Mouse (Mus musculus) limb, embryonic 11.5 days (tissue): ENCODE measurements around the gene Trpc4ap. TPM values are rescaled to one million over a fixed set of nuclear protein-coding genes. Genes with fewer than 3 reads are reported as not detected.

Source experiments
- ATAC-seq: fragments of 200-750 bp; cut with Nextera tagmentation; 2 replicates; pipeline ENCODE4 v1.8.0; 2017; ENCODE audit warnings: low read depth; ENCODE audit not compliant: insufficient number of reproducible peaks, low FRiP score, low TSS enrichment
- DNase-seq: peaks from one replicate; pipeline ENCODE4 v3.0.0-alpha.2; 2015; ENCODE audit warnings: low spot score
- H3K27ac ChIP-seq: fragments of 300-500 bp; sonication (generic); replicated peaks from 2 replicates; pipeline ENCODE4 v1.5.1; 2014; ENCODE audit warnings: low read depth, mild to moderate bottlenecking, low read length
- H3K27me3 ChIP-seq: fragments of 300-500 bp; sonication (generic); 2 replicates; pipeline ENCODE4 v1.6.1; 2014; ENCODE audit warnings: mild to moderate bottlenecking, low read length, mixed read lengths; ENCODE audit not compliant: control insufficient read depth, insufficient read depth
- H3K36me3 ChIP-seq: fragments of 300-500 bp; sonication (generic); 2 replicates; pipeline ENCODE4 v1.6.1; 2014; ENCODE audit warnings: mild to moderate bottlenecking, low read length, moderate library complexity, mixed read lengths; ENCODE audit not compliant: control insufficient read depth, insufficient read depth
- H3K4me1 ChIP-seq: fragments of 300-500 bp; sonication (generic); 2 replicates; pipeline ENCODE4 v1.6.1; 2014; ENCODE audit warnings: low read length, mixed read lengths; ENCODE audit not compliant: control insufficient read depth, insufficient read depth
- H3K4me2 ChIP-seq: fragments of 300-500 bp; sonication (generic); 2 replicates; pipeline ENCODE4 v1.6.1; 2014; ENCODE audit warnings: low read depth, mild to moderate bottlenecking, moderate library complexity; ENCODE audit not compliant: severe bottlenecking
- H3K4me3 ChIP-seq: fragments of 300-500 bp; sonication (generic); 2 replicates; pipeline ENCODE4 v1.5.1; 2014; ENCODE audit warnings: low read depth, low read length
- H3K9ac ChIP-seq: fragments of 300-500 bp; sonication (generic); 2 replicates; pipeline ENCODE4 v1.6.1; 2014; ENCODE audit warnings: mild to moderate bottlenecking, low read length
- H3K9me3 ChIP-seq: fragments of 300-500 bp; sonication (generic); 2 replicates; pipeline ENCODE4 v1.6.1; 2016; ENCODE audit warnings: low read length; ENCODE audit not compliant: control insufficient read depth
- WGBS: fragments of 180-500 bp; shearing (Covaris S2); extraction: QIAGEN DNeasy Blood & Tissue Kit; methylation state at CpG from one replicate; pipeline ENCODE4 v1.1.7; 2014; 5-methylcytosine and 5-hydroxymethylcytosine counted together
- polyA plus RNA-seq: library from polyadenylated mRNA; unstranded; fragments of >200 nt; fragmentation: Nextera tagmentation; extraction: Ambion mirVana; gene quantifications from 2 replicates; pipeline ENCODE4 v1.2.1, GENCODE M21; 2014

Trpc4ap gene
- polyA plus RNA-seq, 1 experiment from 2014 or later = 143 TPM

DNA sequence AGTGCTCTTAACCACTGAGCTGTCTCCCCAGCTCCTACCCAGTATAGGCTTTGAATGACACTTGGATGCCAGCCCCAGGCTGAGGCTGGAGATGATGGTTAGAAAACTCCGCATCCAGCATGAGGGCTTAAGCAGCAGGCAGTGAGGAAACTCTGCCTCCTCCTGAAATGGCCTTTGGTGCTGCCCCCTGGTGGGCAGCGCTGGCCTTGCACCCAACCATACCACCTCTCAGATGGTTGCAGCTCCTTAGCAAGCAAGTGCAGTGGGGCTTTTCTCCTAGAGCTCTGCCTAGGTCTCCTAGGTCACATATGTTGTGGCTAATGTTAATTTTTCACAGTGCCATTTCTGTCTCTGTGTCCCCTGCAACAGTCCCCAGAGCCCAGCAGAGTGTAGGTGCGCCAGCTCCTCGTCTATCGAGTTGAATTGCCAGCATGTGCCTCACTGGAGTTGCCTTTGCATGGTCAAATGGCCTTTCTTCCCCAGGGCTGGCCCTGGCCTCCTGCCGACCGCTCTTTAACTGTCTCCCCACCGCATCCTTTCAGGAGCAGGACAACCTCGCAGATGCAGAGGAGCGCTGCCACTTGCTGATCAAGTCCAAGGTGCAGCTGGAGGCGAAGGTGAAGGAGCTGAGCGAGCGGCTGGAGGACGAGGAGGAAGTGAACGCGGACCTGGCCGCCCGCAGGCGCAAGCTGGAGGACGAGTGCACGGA is 65.0 kb downstream of the Trpc4ap start:
- Histone ChIP-seq H3K4me1 (0 out of 2 replicates have a peak, but pooled peaks cover 3% of the 10 kb centered on the region), H3K27me3 (peaks cover 61% of the 10 kb centered on the region), H3K4me3 (no peak overlapping the region), H3K36me3 (no peaks in the 10 kb centered on the region), H3K9me3 (no peaks in the 10 kb centered on the region), H3K27ac (no peak overlapping the region), H3K4me2 (no peak overlapping the region), H3K9ac (no peak overlapping the region)
- DNase-seq (peak; percentile 88), ATAC-seq (no peak)
- WGBS = 48% methylated on average over 21 of the region's 21 CpGs

GRCm38 (mm10) chr2:155626277-155626676 is 65.9 kb downstream of the Trpc4ap start:
- Histone ChIP-seq H3K9me3 (no peaks in the 10 kb centered on the region), H3K27ac (no peak overlapping the region), H3K9ac (no peak overlapping the region), H3K4me3 (no peak overlapping the region), H3K36me3 (no peaks in the 10 kb centered on the region), H3K4me1 (0 out of 2 replicates have a peak, but pooled peaks cover 3% of the 10 kb centered on the region), H3K4me2 (no peak overlapping the region), H3K27me3 (peaks cover 52% of the 10 kb centered on the region)
- no peak for ATAC-seq
- 46% methylated on average over 15 of the region's 15 CpGs for WGBS
- DNase-seq = no peak

DNA sequence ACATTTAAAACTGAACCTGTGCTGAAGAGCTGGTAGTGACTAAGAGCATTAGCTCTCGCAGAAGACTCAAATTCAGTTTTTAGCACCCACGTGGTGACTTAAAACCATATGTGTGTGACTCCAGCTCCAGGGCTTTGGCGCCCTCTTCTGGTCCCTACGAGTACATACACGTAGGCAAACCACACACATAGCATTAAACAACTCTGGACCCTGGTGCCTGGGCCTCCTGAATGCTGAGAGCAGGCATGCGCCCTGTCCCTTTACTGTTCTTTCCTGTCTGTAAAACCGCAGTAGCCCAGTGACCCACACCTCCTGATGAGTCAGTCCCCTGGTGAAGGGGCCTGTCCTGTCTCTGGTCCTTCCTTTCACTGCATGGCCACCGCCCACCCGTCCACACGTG is 67.5 kb downstream of the Trpc4ap start:
- 37% methylated on average over 10 of the region's 10 CpGs for WGBS
- DNase-seq = peak; percentile 54
- no peaks in the 10 kb centered on the region for H3K4me1 ChIP-seq
- no peak overlapping the region for H3K27ac ChIP-seq
- no peaks in the 10 kb centered on the region for H3K36me3 ChIP-seq
- no peak for ATAC-seq
- no peaks in the 10 kb centered on the region for H3K9me3 ChIP-seq
- peaks cover 36% of the 10 kb centered on the region for H3K27me3 ChIP-seq
- no peak overlapping the region for H3K4me2 ChIP-seq
- no peak overlapping the region for H3K9ac ChIP-seq
- H3K4me3 ChIP-seq = no peak overlapping the region

DNA sequence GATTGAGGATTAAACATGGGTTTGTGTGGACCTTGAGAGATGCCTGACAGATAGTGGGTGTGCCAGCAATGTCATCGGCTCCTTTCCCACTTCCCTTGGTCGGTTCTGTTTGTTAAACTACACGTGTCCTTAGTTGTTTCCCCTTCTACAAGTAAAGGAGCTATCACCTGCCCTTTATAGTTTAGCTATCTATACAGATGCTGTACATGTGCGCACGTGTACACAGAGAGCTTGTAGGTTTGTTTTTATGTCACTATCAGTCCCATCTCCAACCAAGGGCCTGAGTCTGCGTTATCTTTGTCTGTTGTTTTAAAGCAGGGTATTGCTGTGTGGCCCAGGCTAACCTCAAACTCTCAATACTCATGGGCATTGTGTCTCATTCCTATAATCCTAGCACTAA is 68.2 kb downstream of the Trpc4ap start:
- no peak overlapping the region for H3K4me3 ChIP-seq
- no peak for ATAC-seq
- H3K4me1 ChIP-seq = no peaks in the 10 kb centered on the region
- H3K27me3 ChIP-seq = peaks cover 29% of the 10 kb centered on the region
- H3K27ac ChIP-seq = no peak overlapping the region
- WGBS = 90% methylated on average over 6 of the region's 6 CpGs
- no peak for DNase-seq
- H3K9me3 ChIP-seq = no peaks in the 10 kb centered on the region
- H3K9ac ChIP-seq = no peak overlapping the region
- H3K4me2 ChIP-seq = no peak overlapping the region
- H3K36me3 ChIP-seq = no peaks in the 10 kb centered on the region

DNA sequence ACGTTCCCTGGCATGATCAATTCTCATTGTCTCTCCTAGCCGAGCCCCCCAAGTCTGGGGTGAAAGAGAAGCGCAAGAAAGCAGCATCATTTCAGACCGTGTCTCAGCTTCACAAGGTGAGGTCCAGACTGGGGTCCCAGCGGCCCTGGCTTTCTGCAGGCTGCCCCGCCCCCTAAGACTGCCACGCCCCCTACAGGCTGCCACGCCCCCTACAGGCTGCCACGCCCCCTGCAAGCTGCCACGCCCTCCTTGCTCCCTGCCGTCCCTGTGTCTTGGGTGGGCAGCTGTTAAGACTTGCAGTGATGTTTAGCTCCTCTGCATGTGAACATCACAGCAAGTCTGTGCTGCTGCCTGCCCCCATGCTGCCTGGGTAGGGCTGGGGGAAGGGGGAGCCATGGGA is 69.6 kb downstream of the Trpc4ap start:
- Histone ChIP-seq H3K4me1 (no peaks in the 10 kb centered on the region), H3K9ac (no peak overlapping the region), H3K36me3 (no peaks in the 10 kb centered on the region), H3K9me3 (no peaks in the 10 kb centered on the region), H3K27me3 (peaks cover 15% of the 10 kb centered on the region), H3K4me3 (no peak overlapping the region), H3K4me2 (no peak overlapping the region), H3K27ac (no peak overlapping the region)
- DNase-seq (no peak), ATAC-seq (no peak)
- WGBS = 25% methylated on average over 11 of the region's 11 CpGs

- no peak overlapping the region for H3K4me2 ChIP-seq
- H3K27ac ChIP-seq = no peak overlapping the region
- H3K27me3 ChIP-seq = no peaks in the 10 kb centered on the region; the same call in 1 of the 2 replicates
- H3K9me3 ChIP-seq = no peaks in the 10 kb centered on the region
- H3K4me1 ChIP-seq = no peaks in the 10 kb centered on the region
- H3K36me3 ChIP-seq = no peaks in the 10 kb centered on the region
- no peak overlapping the region for H3K9ac ChIP-seq
- no peak overlapping the region for H3K4me3 ChIP-seq
- ATAC-seq = peak; percentile 63
- 16% methylated on average over 8 of the region's 8 CpGs for WGBS
- peak; percentile 92 for DNase-seq
Measured at GRCm38 (mm10) chr2:155619817-155620216, 72.4 kb downstream of the Trpc4ap start.

GRCm38 (mm10) chr2:155616971-155617370 is 75.2 kb downstream of the Trpc4ap start:
- H3K4me3 ChIP-seq = no peak overlapping the region
- WGBS = 55% methylated on average over 6 of the region's 6 CpGs
- no peaks in the 10 kb centered on the region for H3K9me3 ChIP-seq
- no peaks in the 10 kb centered on the region for H3K36me3 ChIP-seq
- H3K9ac ChIP-seq = no peak overlapping the region
- no peaks in the 10 kb centered on the region for H3K27me3 ChIP-seq
- H3K4me1 ChIP-seq = peaks cover 3% of the 10 kb centered on the region; the same call in 1 of the 2 replicates
- H3K4me2 ChIP-seq = no peak overlapping the region
- no peak for DNase-seq
- ATAC-seq = no peak
- no peak overlapping the region for H3K27ac ChIP-seq

DNA sequence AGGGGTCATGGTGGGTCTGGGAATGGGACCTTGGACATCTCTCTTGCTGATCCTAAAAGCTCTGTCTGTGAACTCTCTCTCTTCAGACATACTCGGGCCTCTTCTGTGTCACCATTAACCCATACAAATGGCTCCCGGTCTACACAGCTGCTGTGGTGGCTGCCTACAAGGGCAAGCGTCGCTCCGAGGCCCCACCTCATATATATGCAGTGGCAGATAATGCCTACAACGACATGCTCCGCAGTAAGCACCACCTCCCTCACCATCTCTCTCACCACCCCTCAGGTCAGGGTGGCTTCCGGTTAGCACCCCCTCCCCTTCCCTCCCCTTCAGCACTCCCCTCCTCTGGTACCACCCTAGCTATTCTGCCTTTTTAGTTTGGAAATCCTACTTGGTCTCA is 78.2 kb downstream of the Trpc4ap start:
- WGBS = 67% methylated on average over 8 of the region's 8 CpGs
- Histone ChIP-seq H3K4me3 (no peak overlapping the region), H3K9ac (no peak overlapping the region), H3K27me3 (no peaks in the 10 kb centered on the region), H3K4me2 (peak overlapping the region; percentile 45; the same call in 1 of the 2 replicates), H3K27ac (no peak overlapping the region), H3K36me3 (no peaks in the 10 kb centered on the region; the same call in 1 of the 2 replicates), H3K9me3 (no peaks in the 10 kb centered on the region), H3K4me1 (peaks cover 3% of the 10 kb centered on the region; the same call in 1 of the 2 replicates)
- ATAC-seq (no peak), DNase-seq (no peak)
